Mouse (Mus musculus): ENCODE measurements at regions not wholly inside any gene's neighbourhood (a gene's known extent, or its start where the extent isn't known, plus 50 kb on each side); places are given as distances from the start of the nearest gene placed in this dataset.

DNA sequence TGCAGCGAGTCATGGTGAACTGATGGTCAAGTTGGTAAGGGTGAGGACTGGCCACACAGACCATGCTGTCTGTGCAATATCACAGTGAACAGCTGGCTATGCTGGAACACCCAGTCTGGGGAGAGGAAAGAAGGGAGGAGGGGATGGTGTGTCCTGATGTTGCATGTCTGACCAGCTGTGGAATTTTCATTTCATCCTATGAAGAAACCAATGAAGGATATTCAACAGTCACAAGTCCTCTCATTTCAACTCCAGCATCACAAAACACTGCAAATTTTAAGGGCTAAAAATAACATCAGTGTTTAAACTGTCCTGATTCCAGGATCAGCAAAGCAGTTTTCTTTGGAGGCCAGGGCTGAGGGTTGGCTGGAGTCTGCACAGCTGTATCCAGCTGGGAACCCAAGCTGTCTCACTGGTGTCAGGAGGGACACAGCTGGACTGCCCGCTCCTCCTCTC is 503.7 kb upstream of the Nox3 start:
- no peak for DNase-seq (ENCODE audit: low read depth)

DNA sequence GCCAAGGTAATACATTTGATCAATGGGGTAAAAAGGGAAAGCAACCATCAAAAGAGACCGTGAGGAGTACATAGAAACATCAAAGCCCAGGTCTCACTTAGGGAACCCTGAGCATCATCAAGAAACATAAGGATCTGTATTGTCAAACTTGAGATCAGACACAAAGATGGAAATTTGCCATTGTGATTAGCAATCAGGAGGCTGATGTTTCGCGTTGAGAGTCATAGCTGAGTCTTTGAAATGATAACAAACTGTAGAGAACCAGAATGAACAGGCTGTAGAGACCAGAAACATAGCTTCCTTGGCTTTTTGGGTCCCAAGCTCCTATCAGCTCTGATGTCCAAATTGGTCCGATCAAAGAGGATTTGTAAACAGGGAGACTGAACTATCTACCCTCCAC is 505.2 kb upstream of the Nox3 start:
- DNase-seq (ENCODE audit: low read depth): no peak

GRCm38 (mm10) chr17:4208142-4208925 is 512.3 kb upstream of the Nox3 start:
- no peak for DNase-seq (ENCODE audit: low read depth)

GRCm38 (mm10) chr17:4209650-4210049 is 513.6 kb upstream of the Nox3 start:
- no peak for DNase-seq (ENCODE audit: low read depth)

GRCm38 (mm10) chr17:4212586-4212985 is 516.5 kb upstream of the Nox3 start:
- DNase-seq (ENCODE audit: low read depth): no peak

GRCm38 (mm10) chr17:4214970-4215369 is 518.9 kb upstream of the Nox3 start:
- DNase-seq (ENCODE audit: low read depth): no peak

GRCm38 (mm10) chr17:4216203-4216602 is 520.1 kb upstream of the Nox3 start:
- no peak for DNase-seq (ENCODE audit: low read depth)

- DNase-seq (ENCODE audit: low read depth): no peak
Measured at GRCm38 (mm10) chr17:4216750-4217149, 520.7 kb upstream of the Nox3 start.

DNA sequence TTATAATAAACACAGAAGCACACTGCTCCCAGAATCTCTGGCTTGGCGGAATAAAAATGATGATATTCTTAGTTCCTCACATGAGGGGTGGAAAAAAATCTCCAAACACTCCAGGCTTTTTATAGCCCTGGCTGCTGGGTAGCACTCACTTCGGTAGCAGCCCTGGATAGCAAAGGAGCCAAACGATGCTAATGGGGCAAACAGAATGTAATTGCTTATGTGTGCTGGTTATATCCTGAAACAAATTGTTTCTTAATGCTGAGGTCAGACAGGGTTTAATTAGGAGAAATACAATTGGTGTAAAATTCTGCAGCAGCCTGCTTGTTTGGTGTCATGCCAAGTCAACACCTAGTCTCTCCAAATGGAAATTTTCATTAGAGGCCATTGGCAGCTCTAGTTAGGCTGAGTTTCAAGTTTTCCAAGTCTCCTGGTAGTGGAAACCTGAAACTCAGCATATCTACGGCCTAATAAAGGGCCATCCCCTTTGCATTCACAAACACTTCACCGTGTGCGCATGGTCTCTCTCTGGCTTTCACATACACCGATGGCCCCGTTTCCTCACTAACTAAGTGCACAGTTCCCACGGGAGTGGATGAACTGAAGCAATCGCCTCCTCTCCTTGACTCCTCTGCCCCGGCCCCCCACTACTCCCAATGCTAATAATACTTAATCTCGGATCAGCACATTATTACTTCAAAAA is 524.8 kb upstream of the Nox3 start:
- no peak for DNase-seq (ENCODE audit: low read depth)

DNA sequence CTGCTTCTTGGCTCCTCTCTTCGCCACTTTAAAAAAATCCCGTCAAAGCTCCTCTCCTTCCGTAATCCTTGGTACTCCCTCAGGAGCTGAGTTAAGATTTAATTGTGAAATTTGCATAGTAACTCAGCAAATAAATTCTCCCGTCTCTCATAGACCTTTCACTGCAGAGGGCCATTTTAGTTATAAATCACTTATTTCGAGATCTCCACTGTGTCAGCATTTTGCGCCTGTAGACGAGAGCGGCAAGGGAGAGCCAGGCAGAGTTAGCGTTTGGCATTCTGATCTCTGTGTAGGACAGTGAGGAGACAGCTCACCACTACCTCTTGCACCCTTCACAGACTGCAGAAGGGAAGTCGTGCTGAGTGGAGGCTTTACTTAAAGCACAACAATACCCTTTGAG is 531.8 kb upstream of the Nox3 start:
- no peak for DNase-seq (ENCODE audit: low read depth)

- no peak for DNase-seq (ENCODE audit: low read depth)
Measured at GRCm38 (mm10) chr17:4229969-4230368, 533.9 kb upstream of the Nox3 start.

DNA sequence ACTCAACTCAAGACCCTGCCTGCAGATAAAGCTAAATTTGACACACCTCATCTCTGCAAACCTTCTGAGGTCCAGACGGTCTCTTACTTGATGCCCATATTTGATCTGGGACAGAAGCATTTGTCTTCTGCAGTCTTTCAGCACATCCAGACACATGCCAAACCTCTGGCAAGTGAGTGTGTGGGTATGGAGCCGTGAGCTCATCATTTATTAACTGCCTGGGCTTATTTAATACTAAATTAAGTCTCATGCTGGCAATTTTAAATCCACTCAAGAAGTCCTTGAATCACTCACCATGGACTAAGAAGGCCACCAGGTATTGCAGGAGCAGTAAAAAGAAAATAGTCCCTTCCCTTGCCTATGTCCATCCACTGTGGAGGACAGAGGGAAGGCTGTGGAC is 554.4 kb upstream of the Nox3 start:
- no peak for DNase-seq (ENCODE audit: low read depth)

DNA sequence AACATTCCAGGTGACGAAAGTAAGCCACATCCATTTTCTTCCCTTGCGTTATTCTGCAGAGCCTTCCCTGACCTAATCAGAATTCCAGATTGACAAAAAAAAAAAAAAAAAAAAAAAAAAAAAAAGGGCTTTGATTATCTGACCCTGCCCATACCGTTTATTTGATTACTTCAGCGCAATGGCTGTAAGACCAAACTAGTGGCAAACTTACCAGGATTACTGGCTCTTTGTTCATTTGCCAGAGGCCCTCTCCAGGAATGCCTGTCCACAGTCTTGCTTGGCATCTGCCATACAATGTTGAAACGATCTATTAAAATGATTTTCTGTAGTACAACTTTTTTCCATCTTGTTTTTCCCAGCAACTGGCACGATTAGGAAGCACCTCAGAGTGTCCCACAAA is 569.4 kb upstream of the Nox3 start:
- no peak for DNase-seq (ENCODE audit: low read depth)

DNA sequence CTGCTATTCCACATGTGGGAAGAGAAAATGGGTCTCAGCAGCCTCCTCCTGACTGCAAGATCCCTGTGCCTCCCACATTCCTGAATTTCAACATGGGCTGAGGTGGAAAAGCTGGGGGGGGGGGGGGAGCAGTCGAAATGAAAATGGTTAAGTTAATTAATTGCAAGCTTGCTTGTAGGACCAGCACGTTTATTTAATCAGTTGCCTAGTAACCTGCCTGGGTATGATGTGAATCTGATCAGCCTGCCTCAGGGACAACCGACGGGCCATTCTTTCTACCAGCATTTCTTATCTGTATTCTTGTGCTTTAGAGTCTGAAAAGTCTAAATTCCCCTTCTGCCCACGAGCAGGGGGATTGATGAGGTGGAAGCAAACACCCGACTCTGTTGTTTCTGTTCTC is 569.9 kb upstream of the Nox3 start:
- no peak for DNase-seq (ENCODE audit: low read depth)

DNA sequence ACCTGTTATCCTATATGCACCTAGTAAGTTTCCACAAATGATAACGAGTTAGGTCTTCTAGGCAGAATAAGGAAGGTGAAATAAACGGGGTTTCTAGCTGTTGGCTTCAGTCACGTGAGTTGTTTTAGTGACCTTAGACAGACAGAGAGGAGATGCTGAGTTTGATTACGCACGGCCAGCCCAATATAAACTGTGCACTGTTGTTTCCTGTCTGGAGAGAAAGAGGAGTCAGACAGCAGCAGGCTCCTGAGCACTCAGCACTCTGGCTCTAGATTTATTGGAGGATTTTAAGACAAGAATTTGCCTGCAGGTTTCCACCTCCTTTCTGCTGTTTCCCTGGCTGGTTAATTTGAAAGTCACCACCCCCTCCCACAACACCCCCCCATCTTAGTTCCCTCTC is 570.4 kb upstream of the Nox3 start:
- DNase-seq (ENCODE audit: low read depth): no peak

GRCm38 (mm10) chr17:4268380-4268779 is 572.3 kb upstream of the Nox3 start:
- DNase-seq (ENCODE audit: low read depth): no peak

DNA sequence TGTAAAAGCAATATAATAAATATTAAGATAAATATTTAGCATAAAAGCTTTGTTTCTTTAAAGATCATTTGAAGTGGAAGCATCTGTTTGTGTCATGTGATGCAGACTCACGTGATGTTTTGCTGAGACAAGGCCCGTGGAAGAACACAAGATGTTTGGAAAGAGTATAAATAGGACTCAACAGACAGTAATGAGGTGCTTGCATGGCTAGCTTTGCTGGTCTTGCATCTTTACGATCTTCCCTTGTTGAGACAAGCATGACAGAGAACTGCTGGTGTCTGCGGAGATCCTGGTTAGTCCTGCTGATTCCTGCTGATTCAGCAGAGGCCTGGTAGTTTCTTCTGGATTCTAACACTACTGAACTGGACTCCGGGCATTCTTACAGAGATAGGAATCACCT is 576.4 kb upstream of the Nox3 start:
- no peak for DNase-seq (ENCODE audit: low read depth)

DNA sequence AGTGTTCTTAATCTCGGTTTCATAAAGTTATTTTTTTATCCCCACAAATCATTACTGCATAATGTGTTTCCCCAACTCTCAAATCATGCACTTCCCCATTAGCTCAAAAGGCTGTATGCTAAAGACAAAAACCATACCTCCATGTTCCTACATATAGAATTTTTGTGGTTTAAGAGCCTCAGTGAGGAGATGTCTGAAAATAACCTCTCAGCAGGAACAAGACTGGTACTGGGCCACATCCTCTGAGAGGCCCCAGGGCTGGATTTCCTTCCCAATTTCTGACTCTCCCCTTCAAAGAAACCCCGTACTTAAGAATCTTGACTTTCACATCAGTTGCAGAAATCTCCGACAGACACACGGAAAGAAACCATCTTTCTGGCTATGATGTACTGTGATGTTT is 580.7 kb upstream of the Nox3 start:
- no peak for DNase-seq (ENCODE audit: low read depth)

DNA sequence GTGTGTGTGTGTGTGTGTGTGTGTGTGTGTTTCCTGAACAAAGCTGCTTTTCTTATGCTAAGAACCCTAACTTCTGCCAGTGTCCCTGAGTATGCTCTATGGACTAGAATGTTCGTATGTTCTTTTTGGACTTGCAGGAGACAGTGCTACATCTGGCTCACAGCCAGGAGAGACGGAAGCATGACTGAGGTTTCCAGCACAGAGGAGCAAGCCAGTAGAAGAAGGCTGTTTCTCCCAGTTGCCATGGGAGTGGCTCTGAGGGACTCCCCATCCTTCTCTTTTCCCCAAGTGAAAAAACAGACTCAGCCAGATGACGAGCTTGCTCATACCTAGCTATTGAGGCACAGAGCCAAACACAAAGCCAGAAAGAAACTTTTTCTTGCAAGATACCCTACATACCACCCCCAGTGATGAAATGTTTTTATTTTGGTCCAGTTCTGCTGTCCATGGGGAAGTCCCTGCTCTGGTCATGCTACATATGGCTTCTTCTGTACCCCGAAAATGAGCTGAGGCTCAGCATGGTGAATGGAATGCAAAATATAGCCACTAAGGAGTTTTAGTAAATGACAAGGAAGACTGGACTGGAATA is 582.3 kb upstream of the Nox3 start:
- DNase-seq (ENCODE audit: low read depth): no peak

DNA sequence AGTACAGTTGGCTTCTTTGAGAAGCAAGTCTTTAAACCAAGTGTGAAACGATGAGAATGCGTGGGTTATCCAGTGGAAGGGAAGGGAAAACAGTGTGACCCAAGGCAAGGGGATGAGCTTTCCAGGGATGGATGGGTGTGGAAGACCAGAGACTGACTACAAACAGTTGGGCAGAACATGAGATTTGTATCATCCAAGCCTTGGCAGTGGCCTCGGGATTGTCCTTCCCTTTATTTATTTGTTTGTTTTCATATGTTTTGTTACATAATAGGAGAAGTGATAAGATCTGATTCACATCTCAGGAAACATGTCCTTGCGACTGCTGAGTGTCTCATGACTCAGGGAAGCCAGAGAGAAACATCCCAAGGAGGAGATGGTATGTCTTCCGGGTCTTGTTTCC is 585.4 kb upstream of the Nox3 start:
- no peak for DNase-seq (ENCODE audit: low read depth)

- no peak for DNase-seq (ENCODE audit: low read depth)
Measured at GRCm38 (mm10) chr17:4291418-4291817, 595.4 kb upstream of the Nox3 start.

- no peak for DNase-seq (ENCODE audit: low read depth)
Measured at GRCm38 (mm10) chr17:4296521-4297155, 600.6 kb upstream of the Nox3 start.

- DNase-seq (ENCODE audit: low read depth): no peak
Measured at GRCm38 (mm10) chr17:4297156-4297535, 601.1 kb upstream of the Nox3 start.
